Mouse (Mus musculus): ENCODE results near the gene Hipk4.
"Not testable (repeated sequence)": the region's sequence is repeated elsewhere in the genome, so short reads cannot be mapped to it uniquely, and the experiment has no call there.

Hipk4 gene

GRCm38 (mm10) chr7:27494659-27495367 lies 28.3 kb upstream of the Hipk4 start:
- DNase-seq, result not testable (repeated sequence)

GRCm38 (mm10) chr7:27499036-27499435 lies 24.0 kb upstream of the Hipk4 start, which contains the start of gene Prx:
TSS of gene Prx (plus strand) at chr7:27499324.
- DNase-seq, result no peak

- DNase-seq, result no peak
Measured at GRCm38 (mm10) chr7:27501620-27502019, 21.4 kb upstream of the Hipk4 start.

- no peak for DNase-seq
Measured at GRCm38 (mm10) chr7:27506765-27507370, 16.2 kb upstream of the Hipk4 start.

- peak; percentile 97 for DNase-seq
Measured at GRCm38 (mm10) chr7:27507711-27508647, 15.1 kb upstream of the Hipk4 start.

- DNase-seq, result peak; percentile 79
Measured at GRCm38 (mm10) chr7:27508648-27509005, 14.4 kb upstream of the Hipk4 start.

GRCm38 (mm10) chr7:27510809-27511208 lies 12.3 kb upstream of the Hipk4 start:
- DNase-seq, result no peak

- DNase-seq, result no peak
Measured at GRCm38 (mm10) chr7:27514961-27515360, 8.1 kb upstream of the Hipk4 start.

GRCm38 (mm10) chr7:27518314-27518713 lies 4.8 kb upstream of the Hipk4 start:
- DNase-seq, result no peak

- DNase-seq, result no peak
Measured at GRCm38 (mm10) chr7:27520104-27520503, 3.0 kb upstream of the Hipk4 start.

GRCm38 (mm10) chr7:27520599-27520998 lies 2.5 kb upstream of the Hipk4 start:
- no peak for DNase-seq

GRCm38 (mm10) chr7:27523805-27524204 lies 738 bp downstream of the Hipk4 start:
- DNase-seq, result no peak

- peak; percentile 76 for DNase-seq
Measured at GRCm38 (mm10) chr7:27526039-27526827, 3.2 kb downstream of the Hipk4 start.

GRCm38 (mm10) chr7:27529070-27529469 lies 6.0 kb downstream of the Hipk4 start:
- no peak for DNase-seq

- DNase-seq, result no peak
Measured at GRCm38 (mm10) chr7:27530937-27531336, 7.9 kb downstream of the Hipk4 start.

- no peak for DNase-seq
Measured at GRCm38 (mm10) chr7:27531707-27532106, 8.6 kb downstream of the Hipk4 start.

GRCm38 (mm10) chr7:27532480-27533050 lies 9.5 kb downstream of the Hipk4 start:
- DNase-seq, result no peak

- no peak for DNase-seq
Measured at GRCm38 (mm10) chr7:27535386-27535785, 12.3 kb downstream of the Hipk4 start.

- DNase-seq, result no peak
Measured at GRCm38 (mm10) chr7:27536618-27537017, 13.6 kb downstream of the Hipk4 start.

GRCm38 (mm10) chr7:27537998-27538397 lies 14.9 kb downstream of the Hipk4 start:
- no peak for DNase-seq

- no peak for DNase-seq
Measured at GRCm38 (mm10) chr7:27538797-27539196, 15.7 kb downstream of the Hipk4 start.

- no peak for DNase-seq
Measured at GRCm38 (mm10) chr7:27540521-27540920, 17.5 kb downstream of the Hipk4 start.
